Mouse (Mus musculus) brain, embryonic 14.5 days (tissue): ENCODE data around the gene Gm13128.
"Not testable (repeated sequence)": the region's sequence is repeated elsewhere in the genome, so short reads cannot be mapped to it uniquely, and the experiment has no call there.

Source experiments
- CTCF ChIP-seq: fragments of 200-500 bp; IDR thresholded peaks from 2 replicates; pipeline ENCODE4 v1.5.1; 2012; ENCODE audit warnings: inconsistent platforms, mild to moderate bottlenecking, moderate library complexity, borderline replicate concordance; ENCODE audit not compliant: insufficient read depth, insufficient read length; ENCODE audit errors: extremely low read depth
- POLR2A ChIP-seq: fragments of 200-500 bp; IDR thresholded peaks from 2 replicates; pipeline ENCODE4 v1.6.1; 2012; ENCODE audit warnings: mild to moderate bottlenecking, inconsistent platforms, borderline replicate concordance; ENCODE audit not compliant: poor library complexity, insufficient read depth, insufficient read length, severe bottlenecking; ENCODE audit errors: extremely low read depth

GRCm38 (mm10) chr4:144312666-144313460 is 17.2 kb upstream of the Gm13128 start:
- TF ChIP-seq CTCF, POLR2A: not testable (repeated sequence)
